ENCODE assay signal across 9 mouse cellular contexts in the genomic region with DNA sequence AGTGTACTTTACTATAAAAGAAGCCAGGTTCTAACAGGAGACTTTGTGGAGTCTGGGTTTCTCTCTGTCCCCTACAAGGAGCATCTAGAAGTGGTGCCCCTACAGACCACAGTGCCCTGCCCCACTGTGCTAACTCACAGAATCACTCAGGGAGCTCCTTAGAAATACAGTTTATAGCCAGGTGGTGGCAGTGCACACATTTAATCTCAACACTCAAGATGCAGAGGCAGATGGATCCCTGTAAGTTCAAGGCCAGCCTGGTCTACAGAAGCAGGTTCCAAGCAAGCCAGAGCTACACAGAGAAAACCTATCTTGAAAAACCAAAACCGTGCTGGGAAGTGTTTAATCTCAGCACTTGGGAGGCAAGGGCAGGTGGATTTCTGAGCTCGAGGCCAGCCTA. TPM values are rescaled to one million over a fixed set of nuclear protein-coding genes. Genes with fewer than 3 reads are reported as not detected.
A peak's percentile ranks its signal among the peaks of the same experiment; 100 is the strongest.
DNase-seq lines count a peak whose midpoint lies in the region; ATAC-seq and TF ChIP-seq lines count a peak whose summit lies in the region.
"Had no signal": no experiment of that assay in that cellular context is flagged by ENCODE, and none has a peak within 500 bp of the region (broad histone marks: within the 10 kb centered on the region; RNA-seq: fewer than 3 reads in every experiment).

No protein-coding gene starts in this region.

- H3K27ac ChIP-seq in liver, embryonic 12.5 days, result peak overlapping the region; percentile 4; the same call in 1 of the 2 replicates
- H3K27ac ChIP-seq in liver, postnatal 0 days (ENCODE audit: low read depth), result no peak overlapping the region
- H3K27ac ChIP-seq: midbrain, embryonic 12.5 days had no signal

- DNase-seq in embryo, embryonic 10.5 days (ENCODE audit: low spot score), result peak; percentile 27
- DNase-seq in embryo, embryonic 9.5 days (ENCODE audit: extremely low spot score), result no peak
- no peak for DNase-seq in liver, postnatal 0 days
- peak; percentile 59 for DNase-seq in NIH3T3 (ENCODE audit: low read depth)
- DNase-seq in layer of hippocampus, adult 8-10 months (ENCODE audit: low spot score in 2 of 2), result no peak
- no peak for DNase-seq in cerebellum, adult 8-10 months

- no peaks in the 10 kb centered on the region for H3K9me3 ChIP-seq in liver, embryonic 12.5 days (replicated peaks)
- no peaks in the 10 kb centered on the region for H3K9me3 ChIP-seq in liver, postnatal 0 days (ENCODE audit: low read length)
- H3K9me3 ChIP-seq: midbrain, embryonic 12.5 days had no signal

- H3K4me1 ChIP-seq in liver, embryonic 12.5 days, result peaks cover 21% of the 10 kb centered on the region
- H3K4me1 ChIP-seq in liver, postnatal 0 days (ENCODE audit: insufficient read depth), result peaks cover 6% of the 10 kb centered on the region

- H3K36me3 ChIP-seq in liver, embryonic 12.5 days, result peaks cover 90% of the 10 kb centered on the region
- peaks cover 57% of the 10 kb centered on the region for H3K36me3 ChIP-seq in liver, postnatal 0 days (replicated peaks; ENCODE audit: insufficient read depth, low read length)

- H3K4me3 ChIP-seq in liver, embryonic 12.5 days, result no peak overlapping the region
- no peak overlapping the region for H3K4me3 ChIP-seq in liver, postnatal 0 days (ENCODE audit: low read depth, low read length)
- H3K4me3 ChIP-seq: midbrain, embryonic 12.5 days had no signal

- no peak overlapping the region for H3K4me2 ChIP-seq in liver, embryonic 12.5 days
- H3K4me2 ChIP-seq in liver, postnatal 0 days (ENCODE audit: low read depth, low read length), result no peak overlapping the region
- H3K4me2 ChIP-seq: midbrain, embryonic 12.5 days had no signal

- H3K9ac ChIP-seq in liver, embryonic 12.5 days, result no peak overlapping the region
- no peak overlapping the region for H3K9ac ChIP-seq in liver, postnatal 0 days (replicated peaks)
- H3K9ac ChIP-seq: midbrain, embryonic 12.5 days had no signal

- 80% methylated on average over 2 of the region's 2 CpGs for WGBS in liver, embryonic 12.5 days (ENCODE audit: insufficient replicate concordance)
- 81% methylated on average over 2 of the region's 2 CpGs for WGBS in liver, postnatal 0 days (ENCODE audit: insufficient replicate concordance)

- no peaks in the 10 kb centered on the region for H3K27me3 ChIP-seq in liver, embryonic 12.5 days (replicated peaks)
- no peaks in the 10 kb centered on the region for H3K27me3 ChIP-seq in liver, postnatal 0 days (ENCODE audit: insufficient read depth, low read length)
- H3K27me3 ChIP-seq: midbrain, embryonic 12.5 days had no signal

- no peak for TF ChIP-seq EP300 in liver, postnatal 0 days (IDR thresholded peaks at IDR 0.05; ENCODE audit: low read depth)

- no peak for TF ChIP-seq CTCF in liver, postnatal 0 days (IDR thresholded peaks at IDR 0.05; ENCODE audit: low read depth)

- no peak for ATAC-seq in liver, embryonic 12.5 days
- no peak for ATAC-seq in liver, postnatal 0 days
- ATAC-seq in megakaryocyte progenitor cell, adult 5-6 weeks (replicated peaks; ENCODE audit: poor library complexity), result peak; percentile 41

RNA-seq across cellular contexts. Expression of a gene that starts 8.1 kb away (rescaled TPM):
- 5.5 TPM in 2 replicates for polyA plus RNA-seq in liver, embryonic 12.5 days (2016; fragmentation: Nextera tagmentation; extraction: Ambion mirVana)
- 6.1 and 7.4 TPM in 2 replicates for polyA plus RNA-seq in liver, postnatal 0 days (2015; fragmentation: Nextera tagmentation; extraction: Ambion mirVana)
- total RNA-seq in megakaryocyte progenitor cell, adult 5-6 weeks (2015), result 0.42 and 0.49 TPM in 2 replicates
- total RNA-seq in megakaryocyte progenitor cell, adult 5-6 weeks (2017), result 0.37 and 0.88 TPM in 2 replicates
- total RNA-seq in layer of hippocampus, adult 8-10 months (2022), result 10 to 100 TPM; 33.0 to 44.9 (median 39.9) TPM

RNA-seq across cellular contexts. Expression of a gene that starts 10.9 kb away (rescaled TPM):
- polyA plus RNA-seq in liver, embryonic 12.5 days (2016; fragmentation: Nextera tagmentation; extraction: Ambion mirVana), result 20.3 and 21.5 TPM in 2 replicates
- 23.1 and 25.0 TPM in 2 replicates for polyA plus RNA-seq in liver, postnatal 0 days (2015; fragmentation: Nextera tagmentation; extraction: Ambion mirVana)
- total RNA-seq in megakaryocyte progenitor cell, adult 5-6 weeks (2015), result 13.2 and 14.2 TPM in 2 replicates
- 22.2 and 26.4 TPM in 2 replicates for total RNA-seq in megakaryocyte progenitor cell, adult 5-6 weeks (2017)
- total RNA-seq in layer of hippocampus, adult 8-10 months (2022), result 10 to 100 TPM; 25.1 to 34.0 (median 27.7) TPM

RNA-seq across cellular contexts. Expression of a gene that starts 11.1 kb away (rescaled TPM):
- polyA plus RNA-seq in liver, embryonic 12.5 days (2016; fragmentation: Nextera tagmentation; extraction: Ambion mirVana), result 4.8 and 5.9 TPM in 2 replicates
- polyA plus RNA-seq in liver, postnatal 0 days (2015; fragmentation: Nextera tagmentation; extraction: Ambion mirVana), result 2.0 and 2.2 TPM in 2 replicates
- total RNA-seq in megakaryocyte progenitor cell, adult 5-6 weeks (2015), result 4.3 and 6.7 TPM in 2 replicates
- total RNA-seq in megakaryocyte progenitor cell, adult 5-6 weeks (2017), result 2.5 and 2.8 TPM in 2 replicates
- total RNA-seq in layer of hippocampus, adult 8-10 months (2022), result 10 to 100 TPM in 1 of 4 experiments, 1 to 10 TPM in 3; 8.3 to 10.2 (median 9.5) TPM

RNA-seq across cellular contexts. Expression of a gene that starts 14.0 kb away (rescaled TPM):
- 0.66 and 1.8 TPM in 2 replicates for polyA plus RNA-seq in liver, embryonic 12.5 days (2016; fragmentation: Nextera tagmentation; extraction: Ambion mirVana)
- 6.5 and 127 TPM in 2 replicates for polyA plus RNA-seq in liver, postnatal 0 days (2015; fragmentation: Nextera tagmentation; extraction: Ambion mirVana)
- not detected in 2 replicates for total RNA-seq in megakaryocyte progenitor cell, adult 5-6 weeks (2015)
- not detected in 2 replicates for total RNA-seq in megakaryocyte progenitor cell, adult 5-6 weeks (2017)
- 1 to 10 TPM in 1 of 4 experiments, not detected in 3; 1.4 TPM for total RNA-seq in layer of hippocampus, adult 8-10 months (2022)

RNA-seq across cellular contexts. Expression of a gene that starts 24.1 kb away (rescaled TPM):
- 669 and 687 TPM in 2 replicates for polyA plus RNA-seq in liver, embryonic 12.5 days (2016; fragmentation: Nextera tagmentation; extraction: Ambion mirVana)
- 243 and 277 TPM in 2 replicates for polyA plus RNA-seq in liver, postnatal 0 days (2015; fragmentation: Nextera tagmentation; extraction: Ambion mirVana)
- 271 and 279 TPM in 2 replicates for total RNA-seq in megakaryocyte progenitor cell, adult 5-6 weeks (2015)
- total RNA-seq in megakaryocyte progenitor cell, adult 5-6 weeks (2017), result 142 and 184 TPM in 2 replicates
- total RNA-seq in layer of hippocampus, adult 8-10 months (2022), result under 1 TPM in 3 of 4 experiments, not detected in 1; 0.33 to 0.81 (median 0.48) TPM

Comparison
In these comparisons a context has a peak if more than half of its experiments do, and no peak if none do; other contexts are left out.
1. DNase-seq: peak in embryo, embryonic 10.5 days (single experiment) and NIH3T3 (single experiment); none in embryo, embryonic 9.5 days (single experiment), liver, postnatal 0 days (single experiment), layer of hippocampus, adult 8-10 months (0 of 2) and cerebellum, adult 8-10 months (single experiment).
2. RNA of a gene that starts 8.1 kb away (total RNA-seq): 33.0 to 44.9 TPM in layer of hippocampus, adult 8-10 months; 0.37 to 0.88 TPM in megakaryocyte progenitor cell, adult 5-6 weeks; every median in the first group is over 10 times any median in the second.